Mouse (Mus musculus) bone marrow macrophage, adult 2 months (primary cell): ENCODE measurements around the gene Slco1a1.

Source experiments
- CTCF ChIP-seq: IDR thresholded peaks from 2 replicates; pipeline ENCODE4 v1.5.1; 2012; ENCODE audit warnings: low read depth, mild to moderate bottlenecking, low read length, moderate library complexity
- POLR2A ChIP-seq: IDR thresholded peaks from 2 replicates; pipeline ENCODE4 v1.6.1; 2012; ENCODE audit warnings: mild to moderate bottlenecking, low read depth, low read length, borderline replicate concordance

GRCm38 (mm10) chr6:141868735-141869134, 78.0 kb downstream of the Slco1a1 start:
- TF ChIP-seq CTCF (no peak), POLR2A (no peak)
